Mouse (Mus musculus): Measurements from ENCODE around the gene Slc43a3.

The Slc43a3 gene

DNA sequence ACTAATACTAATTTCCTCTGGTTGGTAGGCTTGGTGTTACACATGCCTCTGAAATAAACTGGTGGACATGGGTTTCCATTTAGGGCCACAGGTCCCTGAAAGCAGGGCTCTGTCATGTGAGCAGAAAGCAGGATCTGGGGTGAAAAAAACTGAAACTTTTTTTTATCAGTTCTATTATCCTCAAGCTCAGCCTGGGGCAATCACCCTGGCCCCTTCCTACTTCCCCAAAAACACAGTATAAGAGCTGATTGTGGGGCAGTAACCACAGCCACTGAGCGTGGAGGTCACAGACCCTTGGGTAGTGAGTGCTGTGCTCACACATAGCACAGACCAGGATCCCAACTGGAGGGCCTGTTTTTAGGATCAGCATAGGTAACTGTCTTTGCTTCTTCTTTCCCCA, 51.6 kb downstream of the Slc43a3 start, which contains the start of gene Prg3:
TSS of gene Prg3 (plus strand) at position 286 of the 400 bp plus-strand sequence.
- DNase-seq (ENCODE audit: low spot score) = no peak

DNA sequence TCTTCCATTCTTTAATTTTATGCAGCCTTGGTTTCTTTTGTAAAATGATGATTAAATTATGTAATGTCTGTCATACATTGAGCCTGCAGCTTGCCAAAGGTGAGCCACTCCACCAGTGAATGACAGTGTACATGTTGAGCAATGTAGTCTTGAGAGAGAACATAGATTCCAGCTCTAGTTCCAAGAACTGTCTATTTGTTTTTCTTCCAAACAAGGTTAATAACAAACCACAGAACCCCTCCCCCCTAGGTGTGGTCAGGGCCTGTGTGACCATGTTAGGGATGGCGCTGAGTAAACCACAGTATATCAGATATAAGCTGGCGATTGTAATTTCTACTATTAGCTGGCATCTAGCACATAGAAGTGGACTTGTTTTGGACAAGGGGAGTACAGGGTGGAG, 60.0 kb downstream of the Slc43a3 start:
- peak; percentile 75 for DNase-seq (ENCODE audit: low spot score)

DNA sequence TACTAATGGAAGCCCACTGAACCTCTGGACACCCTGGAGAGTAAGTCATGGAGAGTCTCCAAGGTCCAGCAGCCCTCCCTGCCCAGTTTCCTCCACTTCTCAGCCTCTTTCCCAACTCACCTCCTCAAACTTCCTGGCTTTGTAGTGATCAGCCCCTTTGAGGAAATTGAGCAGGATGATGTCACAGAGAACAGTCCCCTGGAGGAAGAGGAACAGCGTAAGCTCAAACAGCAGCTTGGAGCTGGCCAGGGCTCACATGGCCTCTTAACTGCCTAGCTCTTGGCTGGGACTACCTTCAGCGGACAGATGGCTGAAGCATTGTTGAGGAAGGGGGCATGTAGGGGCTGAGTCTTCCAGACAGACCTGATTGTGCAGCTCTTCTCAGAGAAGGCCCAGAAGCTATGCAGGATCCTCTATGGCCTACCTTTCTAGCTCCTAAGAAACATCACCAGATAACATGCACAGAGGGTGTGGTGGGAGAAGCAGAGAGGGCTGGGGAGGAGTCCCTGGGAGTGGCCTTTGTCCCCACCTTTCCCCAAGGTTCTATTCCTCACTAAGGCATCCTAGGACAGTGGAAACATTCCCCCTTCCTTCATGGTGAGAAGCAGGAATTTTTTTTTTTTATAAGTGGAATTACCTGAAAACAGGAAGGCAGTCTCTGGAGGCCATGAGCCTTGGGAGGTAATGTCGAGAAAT, 63.3 kb downstream of the Slc43a3 start:
- DNase-seq (ENCODE audit: low spot score) = no peak

DNA sequence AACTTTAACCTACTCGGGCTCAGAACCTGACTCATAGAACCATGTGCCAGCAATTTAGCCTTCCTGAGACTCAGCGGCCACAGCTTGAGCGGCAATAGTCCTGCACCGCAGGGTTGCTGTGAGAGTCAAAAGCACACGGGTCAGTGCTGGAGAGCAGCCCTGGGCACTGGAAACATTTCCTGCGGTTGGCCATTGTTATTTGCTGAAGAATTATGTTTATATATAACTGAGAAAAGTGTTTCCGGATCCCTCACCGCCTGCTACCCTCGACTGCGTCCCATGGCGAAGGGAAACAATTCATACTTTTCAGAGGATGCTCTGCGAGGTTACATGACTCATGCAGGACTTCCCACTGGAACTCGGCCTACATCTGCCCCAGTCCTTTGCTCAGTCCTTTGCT, 65.1 kb downstream of the Slc43a3 start:
- DNase-seq (ENCODE audit: low spot score) = no peak

DNA sequence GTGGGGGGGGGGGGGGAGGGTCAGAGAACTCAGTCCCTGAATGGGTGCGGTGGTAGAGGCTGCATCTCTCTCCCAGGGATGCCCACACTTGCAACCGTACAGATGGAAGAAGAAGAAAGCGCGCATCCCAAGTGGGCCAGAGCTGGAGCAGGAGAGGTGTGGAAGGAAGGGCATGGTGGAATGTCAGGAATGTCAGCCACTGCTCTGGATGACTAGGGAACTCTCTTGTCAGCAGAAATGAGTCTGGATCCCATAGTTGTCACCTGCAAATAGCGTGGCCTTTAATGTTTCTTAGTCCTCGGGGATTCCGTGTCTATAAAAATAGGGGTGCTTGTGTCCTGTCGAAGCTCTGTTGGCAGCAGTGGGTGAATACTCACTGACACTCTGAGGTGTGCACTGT, 66.2 kb downstream of the Slc43a3 start:
- DNase-seq (ENCODE audit: low spot score) = no peak

DNA sequence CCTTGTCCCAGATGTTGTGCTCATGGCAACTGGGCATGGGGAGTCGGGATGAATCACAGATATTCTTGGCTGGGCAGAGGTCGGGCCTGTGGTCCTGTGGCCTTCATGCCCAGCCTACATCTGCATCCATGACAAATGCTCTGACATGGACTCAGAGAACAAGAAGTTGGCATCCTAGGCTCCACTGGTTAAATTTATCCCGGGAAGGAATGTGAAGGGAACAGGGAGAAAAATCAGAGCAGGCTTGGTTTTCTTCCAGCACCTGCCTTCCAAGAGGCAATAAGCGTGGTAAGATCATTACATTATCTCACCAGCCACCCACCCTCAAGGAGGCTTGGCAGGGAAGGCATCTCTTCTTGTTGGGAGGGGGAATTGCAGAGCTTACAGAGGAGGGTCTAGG, 68.0 kb downstream of the Slc43a3 start:
- DNase-seq (ENCODE audit: low spot score) = no peak

DNA sequence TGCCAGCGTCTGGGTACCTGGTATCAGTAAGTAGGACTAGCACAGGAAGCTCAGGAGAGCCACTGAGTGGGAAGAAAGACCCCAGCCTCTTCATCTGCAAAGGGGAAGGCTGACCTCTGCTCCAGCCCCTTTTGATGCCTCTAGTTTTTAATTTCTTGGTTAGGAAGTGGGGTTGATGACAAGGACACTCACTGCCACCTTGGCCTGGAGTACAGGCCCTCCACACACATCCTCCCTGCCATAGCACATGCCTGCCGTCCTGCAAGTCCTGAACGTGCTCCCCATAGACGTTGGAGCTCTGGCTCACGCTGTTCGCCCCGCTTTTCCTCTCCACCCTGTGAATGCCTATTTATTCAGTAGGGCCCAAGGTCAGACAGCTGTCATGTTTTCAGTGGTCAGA, 70.2 kb downstream of the Slc43a3 start:
- no peak for DNase-seq (ENCODE audit: low spot score)

DNA sequence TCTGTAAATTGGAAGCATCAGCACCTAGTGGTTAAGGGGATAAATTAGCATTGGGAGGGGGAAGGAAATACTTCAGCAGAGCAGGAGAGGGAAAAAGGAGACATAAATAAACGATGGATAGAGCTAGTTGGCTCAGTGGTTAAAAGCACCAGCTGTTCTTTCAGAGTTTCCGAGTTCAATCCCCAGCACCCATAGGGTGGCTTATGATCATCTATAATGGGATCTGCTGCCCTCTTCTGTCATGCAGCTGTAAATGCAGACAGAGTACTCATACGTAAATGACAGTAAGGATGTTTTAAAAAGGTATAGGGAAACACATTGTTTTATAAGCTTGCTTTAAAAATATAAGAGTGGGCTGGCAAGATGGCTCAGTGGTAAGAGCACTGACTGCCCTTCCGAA, 71.3 kb downstream of the Slc43a3 start:
- peak; percentile 21 for DNase-seq (ENCODE audit: low spot score)
